Mouse (Mus musculus): Measurements from ENCODE around the gene Gm10912.
"Not testable (repeated sequence)": the region's sequence is repeated elsewhere in the genome, so short reads cannot be mapped to it uniquely, and the experiment has no call there.

The Gm10912 gene

DNA sequence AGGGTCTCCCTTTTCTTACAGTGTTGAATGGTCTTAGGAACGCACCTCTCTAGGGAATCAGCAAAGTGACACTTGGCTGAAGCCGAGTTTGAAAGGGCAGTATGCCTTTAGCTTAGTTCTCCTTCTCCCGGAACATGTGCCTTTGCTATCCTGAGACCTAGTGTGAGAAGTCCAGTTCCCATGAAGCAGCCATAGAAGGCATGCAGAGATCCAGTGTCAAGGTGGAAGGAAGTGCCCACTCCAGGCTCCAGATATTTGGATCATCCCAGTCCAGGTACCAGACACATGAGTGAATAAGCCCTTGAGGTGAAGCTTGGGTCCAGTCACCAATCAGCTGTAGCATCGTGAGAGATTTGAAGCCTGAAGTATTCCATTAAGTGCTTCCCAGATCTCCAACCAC, 6.7 kb upstream of the Gm10912 start:
- in situ Hi-C loops (cut with MboI; ENCODE audit: low pct_unique_long_range_greater_than_20kb in 1 of 2, low sequenced_read_pairs in 2 of 2, unreplicated experiment in 1 of 2), result no loop called here

DNA sequence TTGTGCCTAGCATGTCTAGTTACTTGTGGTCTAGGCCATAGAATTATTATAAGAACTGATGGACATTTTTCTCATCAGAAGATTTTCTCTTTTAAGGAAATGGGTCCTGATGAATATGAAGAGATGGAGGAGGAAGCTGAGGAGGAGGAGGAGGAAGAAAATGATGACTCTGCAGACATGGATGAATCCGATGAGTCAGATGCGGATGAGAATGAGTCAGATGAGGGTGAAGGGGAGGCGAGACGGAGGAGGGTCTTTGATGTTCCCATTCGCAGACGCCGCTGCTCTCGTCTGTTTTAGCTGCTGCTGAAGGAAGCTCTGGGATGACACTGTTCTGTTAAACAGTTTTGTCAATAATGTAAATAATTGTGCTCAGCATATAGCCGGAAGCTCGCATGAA, 5.8 kb upstream of the Gm10912 start:
- in situ Hi-C loops (cut with MboI; ENCODE audit: low pct_unique_long_range_greater_than_20kb in 1 of 2, low sequenced_read_pairs in 2 of 2, unreplicated experiment in 1 of 2), result no loop called here

DNA sequence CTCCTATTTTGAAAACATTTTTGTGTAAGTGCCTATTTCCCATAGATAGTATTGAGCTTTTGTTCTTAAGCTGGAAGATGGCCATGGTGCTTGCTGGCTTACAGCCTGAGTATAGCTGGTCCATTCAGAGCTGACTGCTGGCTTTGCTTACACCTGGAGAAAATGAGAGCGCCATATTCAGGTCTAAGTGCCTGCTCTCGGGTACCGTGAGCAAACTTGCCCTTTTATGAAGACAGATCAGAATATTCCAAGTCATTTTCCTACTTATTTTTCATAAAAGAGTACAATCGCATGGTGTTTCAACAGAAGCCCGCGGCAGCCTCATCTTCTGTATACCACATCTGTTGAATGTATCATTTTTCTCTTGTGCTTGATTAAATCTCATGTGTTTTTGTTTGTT, 4.6 kb upstream of the Gm10912 start:
- in situ Hi-C loops (cut with MboI; ENCODE audit: low pct_unique_long_range_greater_than_20kb in 1 of 2, low sequenced_read_pairs in 2 of 2, unreplicated experiment in 1 of 2), result no loop called here

DNA sequence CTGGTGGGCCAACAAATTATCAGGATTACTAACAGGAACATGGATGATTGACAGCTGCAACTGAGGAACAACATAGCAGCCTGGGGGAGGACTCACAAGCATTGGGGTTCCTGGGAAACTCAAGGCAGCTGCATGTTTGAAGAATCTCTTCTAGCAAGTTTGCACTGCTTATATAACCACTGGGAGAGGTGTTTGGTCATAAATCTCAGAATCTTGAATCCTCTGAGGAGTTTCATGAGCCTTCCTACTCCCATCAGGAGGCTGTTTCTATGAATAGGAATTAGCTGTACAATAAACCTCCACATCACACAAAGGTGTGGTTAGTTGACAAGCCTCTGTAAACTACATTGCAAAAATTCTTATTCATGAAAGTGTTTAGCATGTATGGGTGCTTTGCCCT, 3.0 kb upstream of the Gm10912 start:
- in situ Hi-C loops (cut with MboI; ENCODE audit: low pct_unique_long_range_greater_than_20kb in 1 of 2, low sequenced_read_pairs in 2 of 2, unreplicated experiment in 1 of 2), result no loop called here

DNA sequence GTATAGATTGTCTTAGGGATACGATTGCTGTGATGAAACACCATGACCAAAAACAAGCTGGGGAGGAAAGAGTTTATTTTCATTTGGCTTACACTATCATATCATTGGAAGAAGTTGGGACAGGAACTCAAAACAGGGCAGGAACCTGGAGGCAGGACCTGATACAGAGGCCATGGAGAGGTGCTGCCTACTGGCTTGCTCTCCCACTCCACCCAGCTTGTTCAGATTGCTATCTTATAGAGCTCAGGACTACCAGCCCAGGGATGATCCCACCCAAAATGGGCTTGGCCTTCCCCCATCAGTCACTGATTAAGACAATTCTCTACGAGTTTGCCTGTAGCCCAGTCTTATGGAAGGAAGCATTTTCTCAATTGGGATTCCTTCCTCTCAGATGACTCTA, 1.5 kb upstream of the Gm10912 start:
- in situ Hi-C loops (cut with MboI; ENCODE audit: low pct_unique_long_range_greater_than_20kb in 1 of 2, low sequenced_read_pairs in 2 of 2, unreplicated experiment in 1 of 2), result no loop called here

DNA sequence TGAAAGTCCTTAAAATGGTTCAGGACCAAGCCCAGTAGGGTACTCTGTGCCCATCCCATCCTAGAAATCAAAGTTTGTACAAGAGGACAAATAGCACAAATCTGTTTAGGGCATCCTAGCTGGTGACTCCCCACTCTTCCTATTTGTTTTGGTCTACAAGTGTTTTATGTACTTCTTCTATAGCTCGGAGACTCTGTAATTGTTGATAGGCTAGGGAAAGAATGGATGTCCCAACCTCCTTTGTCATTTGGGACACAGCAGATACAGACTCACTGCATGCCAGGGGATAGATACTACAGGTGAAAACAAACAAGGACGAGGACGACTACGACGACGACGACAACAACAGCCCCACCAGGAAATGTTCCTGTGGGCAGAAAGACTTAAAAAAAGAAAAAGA, 2.8 kb downstream of the Gm10912 start, which contains the start of gene Gm10799:
Gene Gm10799 (minus strand): TSS at position 101 of the 400 bp plus-strand sequence.
- in situ Hi-C loops (cut with MboI; ENCODE audit: low pct_unique_long_range_greater_than_20kb in 1 of 2, low sequenced_read_pairs in 2 of 2, unreplicated experiment in 1 of 2), result not testable (repeated sequence)

DNA sequence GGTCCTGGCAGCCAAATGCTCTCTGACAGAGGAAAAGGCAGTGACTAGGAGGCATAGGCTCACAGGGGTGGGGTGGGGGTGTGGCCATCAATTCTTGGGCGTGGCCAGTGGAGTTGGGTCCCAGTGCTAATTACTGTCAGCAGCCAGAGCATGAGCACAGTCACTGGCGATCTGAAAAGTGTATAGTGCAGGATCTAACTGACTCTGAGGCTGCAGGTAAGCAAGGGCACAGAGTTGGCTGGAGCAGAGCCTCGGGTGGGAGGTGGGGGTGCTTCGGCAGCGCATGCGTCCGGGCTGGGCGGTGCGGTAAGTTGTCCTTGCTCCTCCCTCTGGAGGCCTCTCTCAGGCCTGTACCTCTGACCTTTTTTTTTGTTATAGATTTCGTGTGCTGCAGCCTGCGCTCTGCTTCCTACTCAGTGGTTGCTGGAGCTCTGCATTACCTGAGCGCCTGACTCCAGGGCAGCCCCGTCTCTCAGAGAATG, 4.1 kb downstream of the Gm10912 start, which contains the start of gene Cd59b:
Gene Cd59b (plus strand): TSS at position 146 of the 482 bp plus-strand sequence.
- in situ Hi-C loops (cut with MboI; ENCODE audit: low pct_unique_long_range_greater_than_20kb in 1 of 2, low sequenced_read_pairs in 2 of 2, unreplicated experiment in 1 of 2), result no loop called here

DNA sequence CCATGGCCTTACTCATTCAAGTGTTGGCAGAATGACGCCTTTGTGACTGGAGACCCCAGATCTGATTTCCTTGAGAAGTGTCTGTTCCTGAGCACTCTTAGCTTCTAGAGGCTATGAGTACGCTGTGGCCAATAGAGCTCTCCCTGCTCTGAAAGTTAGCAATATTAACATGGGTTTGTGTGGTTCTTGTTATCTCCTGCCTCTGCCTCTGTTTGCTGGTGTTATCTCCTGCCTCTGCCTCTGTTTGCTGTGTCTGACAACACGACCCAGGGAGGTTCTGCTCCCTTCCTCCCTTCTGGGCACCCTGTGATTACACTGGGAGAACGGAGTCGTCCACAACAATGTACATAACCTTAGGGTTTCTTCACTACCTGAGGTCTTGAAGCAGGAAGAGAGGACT, 12.7 kb downstream of the Gm10912 start:
- in situ Hi-C loops (cut with MboI; ENCODE audit: low pct_unique_long_range_greater_than_20kb in 1 of 2, low sequenced_read_pairs in 2 of 2, unreplicated experiment in 1 of 2), result not testable (repeated sequence)

DNA sequence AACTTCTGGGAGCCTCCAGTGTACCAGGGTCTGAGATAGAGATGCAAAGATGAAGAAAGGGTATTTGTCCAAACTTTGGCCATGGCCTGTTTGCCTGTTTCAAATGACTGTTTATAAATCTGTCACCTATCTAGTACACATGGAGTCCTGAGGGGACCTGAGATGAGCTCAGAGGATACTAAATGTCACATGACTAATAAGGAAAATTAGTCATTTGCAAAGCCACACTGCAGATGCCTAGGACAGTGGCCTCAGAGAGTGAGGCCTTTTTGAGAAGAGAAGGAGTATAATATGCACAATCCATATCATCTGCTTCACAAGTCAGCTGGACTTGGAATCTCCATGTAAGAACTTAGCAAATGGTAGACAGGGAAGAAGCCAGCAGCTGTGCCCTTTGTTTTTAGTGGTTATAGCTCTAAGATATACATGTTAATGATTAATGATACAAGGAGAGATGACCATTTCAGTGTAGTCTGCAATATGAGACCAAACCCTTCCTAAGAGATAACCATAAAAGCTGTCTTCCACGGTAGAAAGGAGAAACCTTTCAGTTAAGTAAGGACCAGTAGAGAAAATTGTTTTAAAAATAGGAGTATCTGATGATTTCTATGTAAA, 15.9 kb downstream of the Gm10912 start:
- in situ Hi-C loops (cut with MboI; ENCODE audit: low pct_unique_long_range_greater_than_20kb in 1 of 2, low sequenced_read_pairs in 2 of 2, unreplicated experiment in 1 of 2), result not testable (repeated sequence)

DNA sequence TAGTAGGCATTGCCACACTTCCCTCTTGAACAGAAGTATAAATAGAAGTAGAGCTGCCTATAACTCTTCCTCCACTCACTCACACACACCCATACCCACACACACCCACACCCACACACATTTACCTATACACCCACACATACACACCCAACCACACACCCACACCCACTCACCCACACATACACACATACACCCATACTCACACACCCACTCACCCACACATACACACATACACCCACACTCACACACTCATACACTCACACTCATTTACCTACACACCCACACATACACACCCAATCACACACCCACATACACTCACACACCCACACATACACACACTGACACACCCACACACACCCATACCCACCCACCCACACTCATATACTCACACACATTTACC, 16.8 kb downstream of the Gm10912 start:
- in situ Hi-C loops (cut with MboI; ENCODE audit: low pct_unique_long_range_greater_than_20kb in 1 of 2, low sequenced_read_pairs in 2 of 2, unreplicated experiment in 1 of 2), result no loop called here

DNA sequence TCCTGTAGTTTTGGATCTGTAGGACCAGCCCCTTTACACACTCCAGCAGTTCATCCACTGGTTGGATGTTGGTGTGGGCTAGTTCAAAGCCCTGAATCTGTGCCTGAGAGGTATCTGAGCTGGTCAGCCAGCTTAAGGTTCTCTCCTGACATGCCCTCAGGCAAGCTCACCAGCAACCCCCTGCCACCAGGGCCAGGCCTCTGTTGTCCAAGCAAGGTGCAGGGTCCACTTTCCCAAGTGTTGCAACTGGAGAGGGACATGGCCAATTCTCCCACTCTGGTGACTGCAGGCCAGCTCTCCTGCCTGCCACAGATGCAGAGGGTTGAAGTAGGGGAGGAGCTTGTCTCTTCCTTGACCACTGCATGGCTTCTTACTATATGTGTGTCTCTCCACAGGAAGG, 18.4 kb downstream of the Gm10912 start:
- in situ Hi-C loops (cut with MboI; ENCODE audit: low pct_unique_long_range_greater_than_20kb in 1 of 2, low sequenced_read_pairs in 2 of 2, unreplicated experiment in 1 of 2), result not testable (repeated sequence)

DNA sequence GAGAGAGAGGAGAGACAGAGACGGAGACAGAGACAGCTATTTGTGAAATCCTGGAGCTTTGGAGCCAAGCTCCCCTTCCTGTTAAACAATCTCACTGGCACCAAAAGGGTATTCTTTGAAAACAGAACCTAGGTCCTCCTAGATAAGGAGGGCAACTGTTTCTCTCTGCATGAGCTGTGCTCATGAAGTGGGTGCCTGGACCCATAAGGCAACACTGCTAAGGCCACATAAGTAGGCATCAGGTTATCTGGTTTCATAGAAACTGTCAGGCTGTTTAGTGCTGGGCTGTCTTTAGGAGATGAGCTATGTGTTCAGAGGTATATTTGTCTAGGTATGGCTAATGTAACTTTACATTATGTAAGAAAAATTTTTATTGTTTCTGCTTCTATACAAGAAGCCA, 21.9 kb downstream of the Gm10912 start:
- in situ Hi-C loops (cut with MboI; ENCODE audit: low pct_unique_long_range_greater_than_20kb in 1 of 2, low sequenced_read_pairs in 2 of 2, unreplicated experiment in 1 of 2), result not testable (repeated sequence)

DNA sequence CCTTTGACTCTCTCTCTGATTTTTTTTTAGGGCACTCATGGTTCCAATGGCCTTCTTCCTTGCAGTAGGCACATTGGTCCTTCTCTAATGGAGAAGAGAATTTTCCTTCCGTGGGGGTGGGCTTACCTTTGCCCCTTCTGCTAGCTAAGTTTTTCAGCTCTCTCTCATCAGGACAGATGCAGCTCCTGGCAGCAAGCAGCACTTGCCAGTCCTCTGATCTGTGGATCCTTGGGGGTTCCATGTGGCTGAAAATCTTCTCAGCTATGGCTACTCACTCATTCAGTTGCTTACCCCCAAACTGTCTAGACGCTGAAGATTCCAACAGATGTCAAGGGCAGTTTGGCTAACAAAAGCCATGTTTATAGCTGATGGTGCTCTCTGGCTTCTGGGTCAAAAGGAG, 27.7 kb downstream of the Gm10912 start:
- in situ Hi-C loops (cut with MboI; ENCODE audit: low pct_unique_long_range_greater_than_20kb in 1 of 2, low sequenced_read_pairs in 2 of 2, unreplicated experiment in 1 of 2), result no loop called here

DNA sequence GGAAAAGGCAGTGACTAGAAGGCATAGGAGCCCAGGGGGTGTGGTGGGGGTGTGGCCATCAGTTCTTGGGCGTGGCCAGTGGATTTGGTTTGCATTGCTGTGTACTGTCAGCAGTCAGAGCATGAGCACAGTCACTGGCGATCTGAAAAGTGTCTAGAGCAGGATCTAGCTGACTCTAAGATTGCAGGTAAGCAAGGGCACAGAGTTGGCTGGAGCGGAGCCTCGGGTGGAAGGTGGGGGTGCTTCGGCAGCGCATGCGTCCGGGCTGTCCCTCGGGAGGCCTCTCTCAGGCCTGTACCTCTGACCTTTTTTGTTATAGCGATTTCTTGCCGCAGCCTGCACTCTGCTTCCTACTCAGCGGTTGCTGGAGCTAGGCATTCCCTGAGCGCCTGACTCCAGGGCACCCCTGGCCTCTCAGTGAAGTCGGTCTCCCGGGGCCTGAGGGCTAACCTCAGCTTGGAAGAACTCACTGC, 30.2 kb downstream of the Gm10912 start, which contains the start of gene Cd59a:
Gene Cd59a (plus strand): TSS at position 61 of the 473 bp plus-strand sequence.
- in situ Hi-C loops (cut with MboI; ENCODE audit: low pct_unique_long_range_greater_than_20kb in 1 of 2, low sequenced_read_pairs in 2 of 2, unreplicated experiment in 1 of 2), result no loop called here

DNA sequence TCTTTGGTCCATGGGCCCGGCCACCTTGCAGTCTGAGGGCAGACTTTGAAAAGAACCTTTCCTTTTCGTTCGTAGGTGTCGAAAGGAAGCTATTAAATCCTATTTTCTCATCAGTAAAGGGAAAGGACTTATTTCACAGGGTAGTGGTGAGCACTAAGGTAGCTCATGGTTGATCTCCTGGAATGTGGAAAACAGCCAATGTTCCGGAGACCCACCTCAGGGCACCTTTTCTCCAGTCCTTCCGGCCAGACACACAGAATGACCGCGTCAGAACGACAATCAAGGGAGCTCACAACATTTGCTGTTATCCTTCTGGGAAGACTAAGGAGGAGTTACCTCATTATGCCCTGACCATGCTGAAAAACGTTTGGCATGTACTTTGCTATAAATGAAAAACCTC, 30.6 kb downstream of the Gm10912 start:
- in situ Hi-C loops (cut with MboI; ENCODE audit: low pct_unique_long_range_greater_than_20kb in 1 of 2, low sequenced_read_pairs in 2 of 2, unreplicated experiment in 1 of 2), result no loop called here

DNA sequence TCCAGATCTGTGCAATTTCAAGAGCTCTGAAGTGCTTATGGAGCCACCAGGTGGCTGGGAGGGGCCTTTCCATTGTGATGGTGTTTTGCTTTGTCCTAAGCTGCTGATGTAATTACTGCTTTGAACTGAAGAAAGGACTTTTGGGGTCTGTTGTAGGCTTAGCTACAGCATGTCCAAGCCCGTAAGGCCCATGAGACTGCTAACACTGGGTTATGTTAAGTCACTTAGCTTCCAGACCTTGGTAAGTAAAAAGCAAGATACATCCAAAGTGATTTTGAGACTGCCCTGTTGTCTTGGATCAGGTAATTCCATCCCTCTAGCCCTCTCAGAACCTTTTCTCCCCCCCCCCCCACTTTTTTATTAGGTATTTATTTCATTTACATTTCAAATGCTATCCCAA, 31.2 kb downstream of the Gm10912 start:
- in situ Hi-C loops (cut with MboI; ENCODE audit: low pct_unique_long_range_greater_than_20kb in 1 of 2, low sequenced_read_pairs in 2 of 2, unreplicated experiment in 1 of 2), result not testable (repeated sequence)

DNA sequence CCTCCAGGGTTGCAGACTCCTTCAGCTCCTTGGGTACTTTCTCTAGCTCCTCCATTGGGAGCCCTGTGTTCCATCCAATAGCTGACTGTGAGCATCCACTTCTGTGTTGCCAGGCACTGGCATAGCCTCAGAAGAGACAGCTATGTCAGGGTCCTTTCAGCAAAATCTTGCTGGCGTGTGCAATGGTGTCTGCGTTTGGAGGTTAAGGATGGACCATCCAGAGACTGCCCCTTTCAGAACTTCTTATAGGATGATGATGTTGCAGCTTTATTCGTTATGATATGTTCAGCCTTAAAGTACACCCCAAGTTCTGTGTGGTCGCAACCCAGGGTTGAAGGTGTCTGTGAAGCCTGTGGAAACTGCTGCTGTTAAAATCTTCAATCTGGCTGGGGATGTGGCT, 31.8 kb downstream of the Gm10912 start:
- in situ Hi-C loops (cut with MboI; ENCODE audit: low pct_unique_long_range_greater_than_20kb in 1 of 2, low sequenced_read_pairs in 2 of 2, unreplicated experiment in 1 of 2), result not testable (repeated sequence)

DNA sequence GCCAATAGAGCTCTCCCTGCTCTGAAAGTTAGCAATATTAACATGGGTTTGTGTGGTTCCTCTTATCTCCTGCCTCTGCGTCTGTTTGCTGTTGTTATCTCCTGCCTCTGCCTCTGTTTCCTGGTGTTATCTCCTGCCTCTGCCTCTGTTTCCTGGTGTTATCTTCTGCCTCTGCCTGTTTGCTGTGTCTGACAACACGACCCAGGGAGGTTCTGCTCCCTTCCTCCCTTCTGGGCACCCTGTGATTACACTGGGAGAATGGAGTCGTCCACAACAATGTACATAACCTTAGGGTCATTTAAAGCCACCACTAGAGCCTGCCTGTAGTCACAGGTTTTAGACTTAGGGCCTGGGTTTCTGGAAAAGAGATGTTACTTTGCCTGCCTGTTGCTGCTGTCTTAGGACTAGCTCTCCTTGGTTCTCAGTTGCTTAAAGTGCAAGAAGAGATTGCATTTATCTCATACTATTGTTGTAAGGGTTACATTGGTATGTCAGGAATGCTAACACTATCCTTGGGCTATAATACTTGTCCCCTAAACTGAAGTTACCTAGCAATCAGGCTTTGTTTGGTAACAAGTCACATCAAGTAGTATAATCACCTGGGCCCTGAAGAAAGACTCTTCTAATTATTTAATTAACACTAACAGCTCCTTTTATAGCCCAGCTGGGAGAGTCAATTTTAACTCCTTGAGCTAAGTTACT, 33.1 kb downstream of the Gm10912 start:
- in situ Hi-C loops (cut with MboI; ENCODE audit: low pct_unique_long_range_greater_than_20kb in 1 of 2, low sequenced_read_pairs in 2 of 2, unreplicated experiment in 1 of 2), result no loop called here

DNA sequence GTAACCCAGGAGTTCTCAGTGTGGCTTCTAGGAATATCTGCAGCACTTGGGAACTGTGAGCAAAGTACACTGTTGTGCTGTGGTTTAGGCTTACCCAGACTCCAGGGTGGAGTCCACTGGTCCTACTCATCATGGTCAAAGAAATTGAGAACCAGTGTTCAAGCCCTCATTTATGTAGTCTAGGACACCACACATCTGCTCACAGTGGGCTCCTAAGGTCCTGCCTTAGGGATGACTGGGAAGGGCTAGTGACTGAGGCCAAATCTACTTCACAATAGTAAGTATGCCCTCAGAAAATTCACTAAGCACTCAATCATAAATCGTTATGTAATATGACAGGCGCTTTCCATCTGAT, 33.6 kb downstream of the Gm10912 start:
- in situ Hi-C loops (cut with MboI; ENCODE audit: low pct_unique_long_range_greater_than_20kb in 1 of 2, low sequenced_read_pairs in 2 of 2, unreplicated experiment in 1 of 2), result no loop called here

DNA sequence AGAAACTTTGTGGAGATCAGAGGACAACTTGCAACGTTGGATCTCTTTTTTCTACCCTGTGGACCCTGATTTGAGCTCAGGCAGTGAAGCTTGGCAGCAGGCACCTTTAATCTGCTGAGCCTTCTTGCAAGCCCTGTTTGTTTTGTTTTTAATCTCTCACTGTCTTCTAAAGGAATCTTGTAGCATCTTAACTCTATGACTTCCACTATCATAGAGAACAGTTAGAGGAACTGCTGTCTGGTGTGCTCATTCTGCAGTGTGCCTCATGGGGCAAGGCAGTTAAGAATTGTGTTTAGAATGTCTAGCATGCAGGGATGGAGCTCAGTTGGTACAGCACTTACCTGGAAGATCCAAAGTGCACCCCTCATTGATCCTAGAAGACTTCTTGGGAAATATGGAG, 34.3 kb downstream of the Gm10912 start:
- in situ Hi-C loops (cut with MboI; ENCODE audit: low pct_unique_long_range_greater_than_20kb in 1 of 2, low sequenced_read_pairs in 2 of 2, unreplicated experiment in 1 of 2), result no loop called here
